Mouse (Mus musculus): Measurements from ENCODE around the gene Gm5065. TPM values are rescaled to one million over a fixed set of nuclear protein-coding genes. Genes with fewer than 3 reads are reported as not detected.

The Gm5065 gene
- polyA plus RNA-seq (2016; fragmentation: Nextera tagmentation; extraction: Ambion mirVana): not detected in 2 replicates

GRCm38 (mm10) chr7:5350237-5350636 is at the start of gene Gm5065:
Gene Gm5065, plus strand, starts transcription at chr7:5350537.
- Histone ChIP-seq H3K27ac (no peak within 1 kb of the TSS), H3K36me3 (replicated peaks) (no peaks in the 10 kb centered on the region), H3K4me3 (replicated peaks) (no peak within 1 kb of the TSS), H3K4me2 (no peak within 1 kb of the TSS), H3K9ac (no peak within 1 kb of the TSS), H3K27me3 (no peaks in the 10 kb centered on the region), H3K4me1 (no peaks in the 10 kb centered on the region), H3K9me3 (peaks cover 42% of the 10 kb centered on the region)
- no peak for ATAC-seq (ENCODE audit: low FRiP score)
- WGBS: 69% methylated on average over 1 of the region's 1 CpGs

DNA sequence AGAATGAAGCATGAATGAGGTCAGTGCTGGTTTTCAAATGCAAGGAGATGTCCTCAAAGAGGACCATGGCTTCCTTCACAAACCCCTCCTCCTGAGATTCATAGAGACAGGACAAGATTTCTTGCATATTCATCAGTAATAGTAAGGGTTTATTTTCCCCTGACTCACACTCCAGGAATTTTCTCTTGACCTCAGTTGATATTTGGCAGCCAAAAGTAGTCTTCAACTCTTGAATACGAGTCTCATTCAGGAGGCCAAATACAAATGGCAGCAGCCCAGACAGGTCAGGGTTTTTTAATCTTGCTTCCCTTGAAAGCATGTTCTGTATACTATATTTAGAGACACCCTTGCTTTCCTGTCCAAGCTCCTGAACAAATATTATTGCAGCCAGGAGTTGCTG is 22.8 kb upstream of the Gm5065 start:
- ATAC-seq (ENCODE audit: low FRiP score): no peak
- no peaks in the 10 kb centered on the region for H3K27me3 ChIP-seq
- no peak overlapping the region for H3K4me3 ChIP-seq (replicated peaks)
- no peak overlapping the region for H3K4me2 ChIP-seq
- H3K4me1 ChIP-seq: no peaks in the 10 kb centered on the region
- peaks cover 15% of the 10 kb centered on the region for H3K9me3 ChIP-seq
- no peak overlapping the region for H3K27ac ChIP-seq
- WGBS: 68% methylated on average over 1 of the region's 1 CpGs
- H3K9ac ChIP-seq: no peak overlapping the region
- H3K36me3 ChIP-seq (replicated peaks): no peaks in the 10 kb centered on the region

- H3K27me3 ChIP-seq: no peaks in the 10 kb centered on the region
- H3K9me3 ChIP-seq: peaks cover 44% of the 10 kb centered on the region
- WGBS: 84% methylated on average over 4 of the region's 4 CpGs
- no peak within 1 kb of the TSS for H3K27ac ChIP-seq
- H3K36me3 ChIP-seq (replicated peaks): no peaks in the 10 kb centered on the region
- no peak within 1 kb of the TSS for H3K9ac ChIP-seq
- H3K4me2 ChIP-seq: no peak within 1 kb of the TSS
- no peak within 1 kb of the TSS for H3K4me3 ChIP-seq (replicated peaks)
- no peaks in the 10 kb centered on the region for H3K4me1 ChIP-seq
- no peak for ATAC-seq (ENCODE audit: low FRiP score)
These were observed 598 bp downstream of the Gm5065 start, which contains the start of gene Nlrp2 for GRCm38 (mm10) chr7:5350935-5351334. Gene Nlrp2, minus strand, starts transcription at chr7:5351035.

DNA sequence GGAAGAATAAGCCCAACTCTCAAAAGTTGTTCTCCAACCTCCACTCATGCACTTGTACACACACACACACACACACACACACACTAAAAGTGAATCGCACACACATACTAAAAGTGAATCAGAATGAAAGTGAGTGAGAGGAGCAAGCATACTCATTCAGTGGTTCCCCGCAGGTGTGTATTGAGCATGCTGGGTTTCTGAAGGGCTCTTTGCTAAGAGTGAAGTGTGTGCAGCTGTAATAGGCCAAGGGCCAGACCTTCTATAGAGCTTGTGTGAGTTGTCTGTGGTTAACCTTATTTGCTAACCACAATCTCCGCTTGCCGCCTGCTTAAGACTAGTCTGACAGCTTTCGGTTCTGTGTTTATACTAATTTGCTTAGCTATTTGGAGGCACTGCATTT is 13.3 kb downstream of the Gm5065 start:
- H3K9me3 ChIP-seq: peaks cover 64% of the 10 kb centered on the region
- no peaks in the 10 kb centered on the region for H3K36me3 ChIP-seq (replicated peaks)
- H3K9ac ChIP-seq: no peak overlapping the region
- no peak overlapping the region for H3K4me3 ChIP-seq (replicated peaks)
- 94% methylated on average over 5 of the region's 5 CpGs for WGBS
- H3K27ac ChIP-seq: no peak overlapping the region
- no peak for ATAC-seq (ENCODE audit: low FRiP score)
- H3K27me3 ChIP-seq: no peaks in the 10 kb centered on the region
- no peak overlapping the region for H3K4me2 ChIP-seq
- no peaks in the 10 kb centered on the region for H3K4me1 ChIP-seq

- Histone ChIP-seq H3K27me3 (no peaks in the 10 kb centered on the region), H3K9me3 (peaks cover 45% of the 10 kb centered on the region), H3K36me3 (replicated peaks) (no peaks in the 10 kb centered on the region), H3K9ac (no peak overlapping the region), H3K4me2 (no peak overlapping the region), H3K27ac (no peak overlapping the region), H3K4me1 (no peaks in the 10 kb centered on the region), H3K4me3 (replicated peaks) (no peak overlapping the region)
- ATAC-seq (ENCODE audit: low FRiP score): no peak
- 83% methylated on average over 2 of the region's 2 CpGs for WGBS
These were observed 16.4 kb downstream of the Gm5065 start for GRCm38 (mm10) chr7:5366724-5367123.

DNA sequence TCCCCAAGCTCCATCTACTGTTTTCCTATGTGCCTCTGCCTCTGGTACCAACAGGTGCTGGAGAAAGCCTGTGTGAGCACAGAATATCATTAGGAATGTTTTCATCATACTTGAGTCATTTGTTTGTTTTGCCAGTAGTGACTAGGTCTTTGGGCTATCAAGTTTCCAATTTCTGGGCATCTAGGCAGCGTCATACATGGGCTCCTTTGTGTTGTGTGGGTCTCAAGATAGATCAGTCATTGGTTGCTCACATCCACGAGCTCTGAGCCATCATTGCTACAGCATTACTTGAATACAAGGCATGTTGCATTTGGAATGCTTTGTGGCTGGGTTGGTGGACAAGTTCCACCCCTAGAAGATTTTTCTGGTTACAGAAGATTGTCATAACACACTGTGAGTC is 55.9 kb downstream of the Gm5065 start:
- no peak overlapping the region for H3K27ac ChIP-seq
- no peaks in the 10 kb centered on the region for H3K36me3 ChIP-seq (replicated peaks)
- no peak for ATAC-seq (ENCODE audit: low FRiP score)
- no peak overlapping the region for H3K4me2 ChIP-seq
- H3K4me1 ChIP-seq: no peaks in the 10 kb centered on the region
- H3K9ac ChIP-seq: no peak overlapping the region
- no peaks in the 10 kb centered on the region for H3K27me3 ChIP-seq
- H3K4me3 ChIP-seq (replicated peaks): no peak overlapping the region
- peaks cover 8% of the 10 kb centered on the region for H3K9me3 ChIP-seq
- WGBS: 41% methylated on average over 2 of the region's 2 CpGs

Other genes starting within 250 kb of the Gm5065 start
- not detected in 2 replicates for gene Rfpl4, start 233.6 kb upstream of the Gm5065 start, polyA plus RNA-seq (2016; fragmentation: Nextera tagmentation; extraction: Ambion mirVana)
- 0.40 and 0.51 TPM in 2 replicates for gene Rasl2-9, start 224.6 kb upstream of the Gm5065 start, polyA plus RNA-seq (2016; fragmentation: Nextera tagmentation; extraction: Ambion mirVana)
- gene Vmn1r55, start 200.9 kb upstream of the Gm5065 start, polyA plus RNA-seq (2016; fragmentation: Nextera tagmentation; extraction: Ambion mirVana): not detected in 2 replicates
- not detected in 2 replicates for gene Vmn1r56, start 153.8 kb upstream of the Gm5065 start, polyA plus RNA-seq (2016; fragmentation: Nextera tagmentation; extraction: Ambion mirVana)
- not detected in 2 replicates for gene Vmn1r57, start 132.0 kb upstream of the Gm5065 start, polyA plus RNA-seq (2016; fragmentation: Nextera tagmentation; extraction: Ambion mirVana)
- not detected in 2 replicates for gene Nlrp2, start 498 bp downstream of the Gm5065 start, polyA plus RNA-seq (2016; fragmentation: Nextera tagmentation; extraction: Ambion mirVana)
- gene Vmn1r58, start 62.9 kb downstream of the Gm5065 start, polyA plus RNA-seq (2016; fragmentation: Nextera tagmentation; extraction: Ambion mirVana): not detected in 2 replicates
- gene Vmn1r59, start 106.2 kb downstream of the Gm5065 start, polyA plus RNA-seq (2016; fragmentation: Nextera tagmentation; extraction: Ambion mirVana): not detected in 2 replicates
- not detected in 2 replicates for gene Vmn2r28, start 143.4 kb downstream of the Gm5065 start, polyA plus RNA-seq (2016; fragmentation: Nextera tagmentation; extraction: Ambion mirVana)
- gene Vmn1r60, start 196.8 kb downstream of the Gm5065 start, polyA plus RNA-seq (2016; fragmentation: Nextera tagmentation; extraction: Ambion mirVana): not detected in 2 replicates